ENCODE assay signal across 24 mouse cellular contexts in genomic region chr7:93060831-93061230, GRCm38 (mm10). TPM values are rescaled to one million over a fixed set of nuclear protein-coding genes. Genes with fewer than 3 reads are reported as not detected.
A peak's percentile ranks its signal among the peaks of the same experiment; 100 is the strongest.
DNase-seq lines count a peak whose midpoint lies in the region; ATAC-seq and TF ChIP-seq lines count a peak whose summit lies in the region.
"Had no signal": no experiment of that assay in that cellular context is flagged by ENCODE, and none has a peak within 500 bp of the region (broad histone marks: within the 10 kb centered on the region; RNA-seq: fewer than 3 reads in every experiment).

No protein-coding gene starts in this region.

- DNase-seq in hindbrain, postnatal 0 days (ENCODE audit: low spot score), result no peak
- DNase-seq in hindbrain, embryonic 11.5 days (ENCODE audit: low spot score), result no peak
- DNase-seq in retina, embryonic 14.5 days (ENCODE audit: low spot score), result peak; percentile 12
- DNase-seq in retina, postnatal 1 day, result no peak
- DNase-seq in limb, embryonic 10.5 days (ENCODE audit: low spot score), result no peak
- DNase-seq in right cerebral cortex, adult 2 months (ENCODE audit: low spot score in 2 of 2), result no peak
- DNase-seq in spleen, postnatal 4 days (ENCODE audit: low spot score in 2 of 2), result no peak
- DNase-seq: adrenal gland, postnatal 10 days; B cell, adult 2 months; cerebellum, adult 11 months; cerebellum, adult 8-10 months; cerebellum, postnatal 14 days; embryo, embryonic 11 days; gastrocnemius, postnatal 36 days; heart, adult 11 months; heart, postnatal 36 days had no signal

- H3K4me1 ChIP-seq in hindbrain, postnatal 0 days (ENCODE audit: insufficient read depth, low read length), result no peaks in the 10 kb centered on the region
- no peaks in the 10 kb centered on the region for H3K4me1 ChIP-seq in hindbrain, embryonic 11.5 days (replicated peaks; ENCODE audit: control insufficient read depth, insufficient read depth, low read length)
- peaks cover 32% of the 10 kb centered on the region for H3K4me1 ChIP-seq in limb, embryonic 10.5 days
- H3K4me1 ChIP-seq: embryonic facial prominence, embryonic 15.5 days; heart, embryonic 13.5 days had no signal

- no peak overlapping the region for H3K4me3 ChIP-seq in hindbrain, postnatal 0 days (ENCODE audit: low read length)
- H3K4me3 ChIP-seq in hindbrain, embryonic 11.5 days (ENCODE audit: low read depth, low read length), result no peak overlapping the region
- H3K4me3 ChIP-seq in limb, embryonic 10.5 days, result no peak overlapping the region
- H3K4me3 ChIP-seq: embryonic facial prominence, embryonic 15.5 days; erythroblast, embryonic 14.5 days; heart, embryonic 13.5 days; hindbrain, embryonic 15.5 days had no signal

- TF ChIP-seq CTCF in hindbrain, postnatal 0 days (IDR thresholded peaks at IDR 0.05; ENCODE audit: low read depth), result no peak

- no peak overlapping the region for H3K9ac ChIP-seq in hindbrain, postnatal 0 days (replicated peaks; ENCODE audit: low read length)
- no peak overlapping the region for H3K9ac ChIP-seq in hindbrain, embryonic 11.5 days (ENCODE audit: low read depth, low read length)
- H3K9ac ChIP-seq: embryonic facial prominence, embryonic 15.5 days; heart, embryonic 13.5 days; hindbrain, embryonic 15.5 days had no signal

- H3K36me3 ChIP-seq in hindbrain, postnatal 0 days (ENCODE audit: insufficient read depth, low read length), result no peaks in the 10 kb centered on the region
- H3K36me3 ChIP-seq in hindbrain, embryonic 11.5 days (ENCODE audit: control insufficient read depth, insufficient read depth, low read length), result no peaks in the 10 kb centered on the region
- H3K36me3 ChIP-seq in limb, embryonic 10.5 days, result no peaks in the 10 kb centered on the region
- H3K36me3 ChIP-seq: embryonic facial prominence, embryonic 15.5 days; G1E; heart, embryonic 13.5 days; hindbrain, embryonic 15.5 days had no signal

- no peaks in the 10 kb centered on the region for H3K9me3 ChIP-seq in hindbrain, postnatal 0 days (ENCODE audit: low read length)
- H3K9me3 ChIP-seq in hindbrain, embryonic 11.5 days (ENCODE audit: control insufficient read depth, low read length), result no peaks in the 10 kb centered on the region
- H3K9me3 ChIP-seq in limb, embryonic 10.5 days (replicated peaks), result no peaks in the 10 kb centered on the region
- H3K9me3 ChIP-seq: embryonic facial prominence, embryonic 15.5 days; heart, embryonic 13.5 days; hindbrain, embryonic 15.5 days had no signal

- no peak overlapping the region for H3K4me2 ChIP-seq in hindbrain, postnatal 0 days (ENCODE audit: low read depth, low read length)
- no peak overlapping the region for H3K4me2 ChIP-seq in hindbrain, embryonic 11.5 days (replicated peaks; ENCODE audit: low read depth, low read length)
- H3K4me2 ChIP-seq: embryonic facial prominence, embryonic 15.5 days; heart, embryonic 13.5 days; hindbrain, embryonic 15.5 days had no signal

- H3K27me3 ChIP-seq in hindbrain, postnatal 0 days (ENCODE audit: insufficient read depth, low read length), result no peaks in the 10 kb centered on the region
- H3K27me3 ChIP-seq in hindbrain, embryonic 11.5 days (ENCODE audit: control insufficient read depth, insufficient read depth, low read length), result no peaks in the 10 kb centered on the region
- no peaks in the 10 kb centered on the region for H3K27me3 ChIP-seq in limb, embryonic 10.5 days (ENCODE audit: low read depth, poor library complexity, severe bottlenecking)
- H3K27me3 ChIP-seq: embryonic facial prominence, embryonic 15.5 days; heart, embryonic 13.5 days; hindbrain, embryonic 15.5 days had no signal

- ATAC-seq in hindbrain, postnatal 0 days, result no peak
- ATAC-seq in hindbrain, embryonic 11.5 days (ENCODE audit: low FRiP score), result no peak
- ATAC-seq: CD4-positive, CD25-positive, alpha-beta regulatory T cell, adult 4 months; forebrain, embryonic 16.5 days had no signal

- H3K27ac ChIP-seq in hindbrain, postnatal 0 days, result peak overlapping the region; percentile 67; the same call in 1 of the 2 replicates
- no peak overlapping the region for H3K27ac ChIP-seq in hindbrain, embryonic 11.5 days (ENCODE audit: low read depth, low read length)
- peak overlapping the region; percentile 81 for H3K27ac ChIP-seq in limb, embryonic 10.5 days
- H3K27ac ChIP-seq: embryonic facial prominence, embryonic 15.5 days; heart, embryonic 13.5 days had no signal

RNA-seq across cellular contexts. Expression of gene Fam181b, which starts 18.8 kb away (rescaled TPM):
- 98.9 and 107 TPM in 2 replicates for total RNA-seq in hindbrain, postnatal 0 days (2014; rRNA removed)
- 55.2 and 59.5 TPM in 2 replicates for polyA plus RNA-seq in hindbrain, postnatal 0 days (2015; fragmentation: Nextera tagmentation; extraction: Ambion mirVana)
- polyA plus RNA-seq in hindbrain, embryonic 11.5 days (2014; fragmentation: Nextera tagmentation; extraction: Ambion mirVana), result 34.3 and 35.6 TPM in 2 replicates
- 13.7 and 35.4 TPM in 2 replicates for polyA plus RNA-seq in limb, embryonic 10.5 days (2016; fragmentation: Nextera tagmentation; extraction: Ambion mirVana)
- total RNA-seq: common myeloid progenitor, adult 5-6 weeks had no signal
- polyA plus RNA-seq: CD4-positive, CD25-positive, alpha-beta regulatory T cell, adult 4 months; erythroblast, embryonic 14.5 days; G1E had no signal
